Mouse (Mus musculus) cerebellum, adult 18-20 months (tissue): ENCODE data around the gene Cpxm1.
"Not testable (repeated sequence)": the region's sequence is repeated elsewhere in the genome, so short reads cannot be mapped to it uniquely, and the experiment has no call there.

Experiments used
- DNase-seq, 2 experiments: peaks; one replicate each; pipeline ENCODE4 v3.0.0; 2021

The Cpxm1 gene

GRCm38 (mm10) chr2:130401891-130402290, 4.5 kb upstream of the Cpxm1 start:
- no peak for DNase-seq

GRCm38 (mm10) chr2:130400046-130400445, 2.7 kb upstream of the Cpxm1 start:
- no peak for DNase-seq

- DNase-seq = peak in 1 of 2 experiments; percentile 16
These were observed 717 bp upstream of the Cpxm1 start for GRCm38 (mm10) chr2:130398091-130398490.

- DNase-seq = no peak
These were observed 1.7 kb downstream of the Cpxm1 start for GRCm38 (mm10) chr2:130395696-130396095.

GRCm38 (mm10) chr2:130392836-130393235, 4.5 kb downstream of the Cpxm1 start:
- no peak for DNase-seq

- DNase-seq = no peak
These were observed 6.3 kb downstream of the Cpxm1 start for GRCm38 (mm10) chr2:130390993-130391625.

- no peak for DNase-seq
These were observed 8.6 kb downstream of the Cpxm1 start for GRCm38 (mm10) chr2:130388796-130389195.

GRCm38 (mm10) chr2:130386212-130386611, 11.2 kb downstream of the Cpxm1 start:
- no peak for DNase-seq

- no peak for DNase-seq
These were observed 13.5 kb downstream of the Cpxm1 start for GRCm38 (mm10) chr2:130383895-130384294.

GRCm38 (mm10) chr2:130383205-130383604, 14.2 kb downstream of the Cpxm1 start:
- no peak for DNase-seq

- no peak for DNase-seq
These were observed 22.4 kb downstream of the Cpxm1 start for GRCm38 (mm10) chr2:130374951-130375350.

GRCm38 (mm10) chr2:130373026-130373425, 24.3 kb downstream of the Cpxm1 start:
- DNase-seq = not testable (repeated sequence)

- no peak for DNase-seq
These were observed 30.0 kb downstream of the Cpxm1 start for GRCm38 (mm10) chr2:130367386-130367785.

- no peak for DNase-seq
These were observed 31.9 kb downstream of the Cpxm1 start for GRCm38 (mm10) chr2:130365211-130366094.

- DNase-seq = peak; percentile 15 to 26
These were observed 34.8 kb downstream of the Cpxm1 start for GRCm38 (mm10) chr2:130362511-130363026.

GRCm38 (mm10) chr2:130358852-130359251, 38.5 kb downstream of the Cpxm1 start:
- DNase-seq = no peak

- DNase-seq = no peak
These were observed 39.8 kb downstream of the Cpxm1 start for GRCm38 (mm10) chr2:130357551-130357950.

- no peak for DNase-seq
These were observed 43.5 kb downstream of the Cpxm1 start for GRCm38 (mm10) chr2:130353889-130354288.

- DNase-seq = no peak
These were observed 44.0 kb downstream of the Cpxm1 start for GRCm38 (mm10) chr2:130353411-130353810.

- no peak for DNase-seq
These were observed 45.5 kb downstream of the Cpxm1 start for GRCm38 (mm10) chr2:130351758-130352339.

GRCm38 (mm10) chr2:130350376-130350775, 47.0 kb downstream of the Cpxm1 start:
- no peak for DNase-seq

- no peak for DNase-seq
These were observed 56.2 kb downstream of the Cpxm1 start for GRCm38 (mm10) chr2:130341220-130341580.
